Mouse (Mus musculus): ENCODE measurements around the gene Mief1.

Mief1 gene

GRCm38 (mm10) chr15:80233733-80234509 lies at the start of gene Mief1:
Gene Mief1 (plus strand): TSS chr15:80234018.
- peak; percentile 100 for DNase-seq

- no peak for DNase-seq
Measured at GRCm38 (mm10) chr15:80188927-80189326, 44.9 kb upstream of the Mief1 start.

GRCm38 (mm10) chr15:80190075-80190474 lies 43.7 kb upstream of the Mief1 start:
- no peak for DNase-seq

- DNase-seq, result no peak
Measured at GRCm38 (mm10) chr15:80191585-80192245, 42.1 kb upstream of the Mief1 start.

GRCm38 (mm10) chr15:80192246-80192585 lies 41.6 kb upstream of the Mief1 start:
- no peak for DNase-seq

GRCm38 (mm10) chr15:80192847-80193246 lies 41.0 kb upstream of the Mief1 start:
- no peak for DNase-seq

- DNase-seq, result no peak
Measured at GRCm38 (mm10) chr15:80199556-80199955, 34.3 kb upstream of the Mief1 start.

- no peak for DNase-seq
Measured at GRCm38 (mm10) chr15:80202111-80202775, 31.6 kb upstream of the Mief1 start.

GRCm38 (mm10) chr15:80203406-80203805 lies 30.4 kb upstream of the Mief1 start:
- peak; percentile 58 for DNase-seq

GRCm38 (mm10) chr15:80206057-80206565 lies 27.7 kb upstream of the Mief1 start:
- DNase-seq, result no peak

- no peak for DNase-seq
Measured at GRCm38 (mm10) chr15:80208446-80208845, 25.4 kb upstream of the Mief1 start.

GRCm38 (mm10) chr15:80213688-80214087 lies 20.1 kb upstream of the Mief1 start:
- DNase-seq, result no peak

- peak; percentile 40 for DNase-seq
Measured at GRCm38 (mm10) chr15:80215716-80216479, 17.9 kb upstream of the Mief1 start.

- DNase-seq, result no peak
Measured at GRCm38 (mm10) chr15:80216480-80216820, 17.4 kb upstream of the Mief1 start.

- DNase-seq, result no peak
Measured at GRCm38 (mm10) chr15:80217476-80217875, 16.3 kb upstream of the Mief1 start.

- DNase-seq, result peak; percentile 57
Measured at GRCm38 (mm10) chr15:80219211-80219610, 14.6 kb upstream of the Mief1 start.

- no peak for DNase-seq
Measured at GRCm38 (mm10) chr15:80219705-80220657, 13.8 kb upstream of the Mief1 start.

GRCm38 (mm10) chr15:80221031-80221430 lies 12.8 kb upstream of the Mief1 start:
- DNase-seq, result no peak

GRCm38 (mm10) chr15:80223751-80224150 lies 10.1 kb upstream of the Mief1 start:
- no peak for DNase-seq

GRCm38 (mm10) chr15:80225208-80225607 lies 8.6 kb upstream of the Mief1 start:
- peak; percentile 89 for DNase-seq

- DNase-seq, result peak; percentile 82
Measured at GRCm38 (mm10) chr15:80225796-80226195, 8.0 kb upstream of the Mief1 start.

Data from liver (tissue).